Mouse (Mus musculus): Measurements from ENCODE around the gene Ppp1r12b.

The Ppp1r12b gene

DNA sequence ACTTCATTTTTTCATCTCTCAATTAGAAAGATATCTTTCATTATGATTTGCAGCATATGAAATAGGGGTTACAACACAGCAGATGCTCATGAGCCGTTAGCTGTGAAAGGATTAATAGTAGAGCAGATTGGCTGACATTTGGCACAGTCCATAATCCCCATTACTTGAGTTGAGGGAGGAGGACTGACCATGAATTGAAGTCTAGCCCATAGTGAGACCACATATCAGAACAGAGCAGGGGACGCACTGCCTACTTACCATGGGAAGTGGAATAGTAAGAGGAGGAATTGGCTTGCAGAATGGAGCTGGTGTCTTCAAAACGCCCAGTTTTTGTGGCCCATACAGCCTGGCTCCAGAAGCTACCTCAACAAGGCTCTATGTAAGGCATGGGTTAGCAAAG lies 159.2 kb downstream of the Ppp1r12b start:
- in situ Hi-C loops (cut with MboI, MseI): no loop called here

DNA sequence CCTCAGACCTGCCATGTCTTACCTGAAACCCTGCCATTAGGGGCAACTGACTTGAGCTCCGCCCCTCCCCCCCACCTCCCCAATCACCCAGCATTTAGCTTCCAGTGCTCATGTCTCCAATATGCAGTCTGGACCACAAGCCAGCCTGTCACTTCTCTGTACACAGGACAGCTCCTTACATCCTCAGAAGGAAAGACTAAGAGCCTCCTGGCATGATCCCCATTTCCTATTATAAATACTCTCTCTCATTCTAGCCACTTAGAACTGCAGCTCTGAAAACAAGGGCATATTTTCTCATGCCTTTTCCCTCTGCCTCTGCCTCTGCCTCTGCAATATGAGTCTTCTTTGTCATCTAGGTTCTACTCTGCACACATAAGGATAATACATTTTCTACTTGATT lies 159.7 kb downstream of the Ppp1r12b start:
- in situ Hi-C loops (cut with MboI, MseI): no loop called here

DNA sequence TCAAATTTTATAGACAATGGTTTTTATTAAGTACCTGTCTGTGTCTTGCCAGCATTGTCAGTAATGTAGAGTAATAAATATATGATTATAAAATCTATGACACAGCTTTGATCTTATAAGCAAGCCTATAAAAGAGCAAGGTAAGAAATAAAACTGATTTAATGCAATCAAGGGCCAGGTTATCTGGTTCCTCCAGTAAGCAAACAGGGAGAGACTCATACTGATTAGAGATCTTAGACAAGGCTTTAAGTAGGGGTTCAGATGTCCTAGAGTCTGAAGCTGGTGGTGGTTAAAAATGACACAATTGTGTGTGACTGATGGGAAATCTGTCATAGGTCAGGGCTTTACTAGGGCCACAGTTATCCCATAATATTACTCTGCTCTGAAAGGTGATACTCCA lies 164.3 kb downstream of the Ppp1r12b start:
- in situ Hi-C loops (cut with MboI, MseI): no loop called here

DNA sequence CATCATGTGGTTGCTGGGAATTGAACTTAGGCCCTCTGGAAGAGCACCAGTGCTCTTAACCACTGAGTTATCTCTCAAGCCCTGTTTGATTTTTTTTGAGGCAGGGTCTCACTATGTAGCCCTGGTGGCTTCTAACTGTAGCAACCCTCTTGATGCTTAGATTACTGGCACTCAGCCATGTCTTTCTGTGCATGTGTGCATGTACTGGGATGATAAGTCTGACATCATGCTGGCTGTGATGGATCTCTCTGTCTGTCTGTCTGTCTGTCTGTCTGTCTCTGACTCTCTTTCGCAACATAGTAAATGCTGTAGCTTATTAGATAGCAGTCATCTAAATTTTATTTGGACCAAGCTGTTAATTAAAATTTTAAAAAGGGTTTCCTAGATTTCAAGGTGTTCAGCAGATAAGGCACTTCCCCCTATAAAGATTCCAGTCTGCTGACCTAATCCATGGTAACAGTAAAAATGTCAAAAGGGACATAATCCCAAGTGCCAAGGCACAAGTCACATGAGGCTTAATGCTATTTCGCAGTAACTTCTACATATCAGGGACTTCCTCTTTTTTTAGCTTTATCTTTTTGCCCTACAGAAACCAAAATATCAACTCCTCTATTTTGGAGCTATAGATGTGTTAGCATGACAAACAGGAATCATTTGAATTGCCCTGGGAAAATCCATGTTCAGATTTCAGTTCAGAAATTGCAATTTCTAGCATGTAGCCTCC lies 164.9 kb downstream of the Ppp1r12b start:
- in situ Hi-C loops (cut with MboI, MseI): no loop called here

DNA sequence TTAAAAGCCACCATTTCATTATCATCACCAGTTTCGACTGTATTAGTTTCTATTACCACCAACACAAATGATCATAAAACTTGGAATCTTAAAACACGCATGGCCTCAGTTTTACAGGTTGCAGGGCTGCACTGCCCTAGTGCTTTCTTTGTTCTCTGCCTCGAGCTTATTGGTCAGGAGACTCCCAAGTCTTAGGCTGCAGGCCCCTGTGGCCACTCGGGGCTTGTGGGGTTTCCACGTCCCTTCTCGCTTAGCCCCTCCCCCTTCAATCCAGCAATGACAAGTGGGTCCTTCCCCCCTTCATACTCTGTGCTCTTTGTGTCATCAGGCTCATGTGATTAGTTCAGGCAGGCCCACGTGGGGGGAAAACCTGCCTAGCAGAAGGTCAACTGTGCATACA lies 167.6 kb downstream of the Ppp1r12b start:
- in situ Hi-C loops (cut with MboI, MseI): no loop called here

DNA sequence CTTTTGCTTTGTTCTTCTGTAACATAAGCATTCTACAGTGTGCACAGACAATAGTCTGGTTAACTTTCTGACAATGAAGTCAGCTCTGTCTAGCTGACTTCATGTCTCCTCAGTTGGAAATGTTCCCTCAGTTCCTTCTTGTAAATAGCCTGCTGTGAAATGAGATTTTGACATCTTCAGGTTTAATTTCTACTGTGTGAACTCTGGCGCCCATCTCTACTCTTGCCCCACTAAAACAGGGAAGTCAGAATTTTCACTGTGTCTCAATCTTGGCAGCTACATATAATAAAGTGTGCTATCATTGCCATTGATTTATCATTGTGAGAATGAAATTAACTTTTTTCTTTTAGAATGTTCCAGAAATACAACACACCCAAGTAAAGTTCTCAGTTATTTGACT lies 170.8 kb downstream of the Ppp1r12b start:
- in situ Hi-C loops (cut with MboI, MseI): no loop called here

DNA sequence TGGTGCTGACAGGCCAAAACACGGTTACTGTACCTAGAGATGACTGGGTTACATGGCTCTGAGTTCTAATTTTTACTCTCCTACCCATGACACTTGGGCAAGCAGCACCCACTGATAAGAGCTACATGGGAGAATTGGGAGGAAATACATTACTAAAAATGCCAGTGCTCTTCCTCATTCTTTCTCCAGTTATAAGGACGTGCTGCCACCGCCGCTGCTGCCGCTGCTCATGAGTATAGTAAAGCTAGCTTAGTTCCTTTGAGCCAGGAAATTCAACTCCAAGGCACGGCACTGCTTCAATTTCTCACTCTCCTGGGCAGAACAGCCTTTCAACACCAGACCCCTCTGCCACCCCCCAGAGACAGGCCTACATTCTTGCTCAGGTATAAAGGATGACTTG lies 171.3 kb downstream of the Ppp1r12b start:
- in situ Hi-C loops (cut with MboI, MseI): no loop called here

DNA sequence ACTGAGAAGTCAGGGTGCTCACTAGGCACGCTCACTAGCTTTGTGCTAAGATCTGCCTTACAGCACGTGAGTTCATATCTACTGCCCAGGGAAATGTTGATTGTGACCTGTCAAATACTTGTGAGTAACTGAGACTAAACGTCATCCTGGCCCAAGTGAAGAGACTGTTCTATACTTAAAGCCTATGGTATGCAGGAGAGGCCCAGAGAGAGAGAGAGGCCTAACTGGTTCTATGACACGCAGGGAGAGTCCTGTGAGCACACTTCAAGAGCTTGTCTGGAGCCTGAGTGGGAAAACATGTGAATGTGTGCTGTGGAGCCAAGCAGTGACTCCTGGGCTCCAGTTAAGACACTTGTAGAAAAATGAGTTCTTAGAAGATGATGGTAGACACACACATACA lies 171.8 kb downstream of the Ppp1r12b start:
- in situ Hi-C loops (cut with MboI, MseI): no loop called here

DNA sequence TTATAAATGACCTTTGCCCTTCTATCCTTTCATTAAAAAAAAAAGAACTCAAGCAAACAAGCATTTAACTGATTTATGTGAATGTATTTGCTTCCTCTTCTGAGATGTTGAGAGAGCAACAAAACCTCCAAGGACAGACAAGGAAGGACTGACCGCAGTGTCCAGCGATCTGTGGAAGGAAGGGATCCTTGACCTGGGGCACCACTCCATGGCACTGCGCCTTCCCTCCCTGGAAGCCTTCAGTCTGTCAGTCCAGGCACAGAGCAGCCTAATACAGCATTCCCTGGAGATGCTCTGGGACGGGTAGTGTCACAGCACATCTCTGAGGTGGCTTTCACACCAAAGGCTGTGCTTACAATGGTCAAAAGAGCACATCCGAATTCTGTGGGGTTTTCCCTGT lies 172.9 kb downstream of the Ppp1r12b start:
- in situ Hi-C loops (cut with MboI, MseI): no loop called here

DNA sequence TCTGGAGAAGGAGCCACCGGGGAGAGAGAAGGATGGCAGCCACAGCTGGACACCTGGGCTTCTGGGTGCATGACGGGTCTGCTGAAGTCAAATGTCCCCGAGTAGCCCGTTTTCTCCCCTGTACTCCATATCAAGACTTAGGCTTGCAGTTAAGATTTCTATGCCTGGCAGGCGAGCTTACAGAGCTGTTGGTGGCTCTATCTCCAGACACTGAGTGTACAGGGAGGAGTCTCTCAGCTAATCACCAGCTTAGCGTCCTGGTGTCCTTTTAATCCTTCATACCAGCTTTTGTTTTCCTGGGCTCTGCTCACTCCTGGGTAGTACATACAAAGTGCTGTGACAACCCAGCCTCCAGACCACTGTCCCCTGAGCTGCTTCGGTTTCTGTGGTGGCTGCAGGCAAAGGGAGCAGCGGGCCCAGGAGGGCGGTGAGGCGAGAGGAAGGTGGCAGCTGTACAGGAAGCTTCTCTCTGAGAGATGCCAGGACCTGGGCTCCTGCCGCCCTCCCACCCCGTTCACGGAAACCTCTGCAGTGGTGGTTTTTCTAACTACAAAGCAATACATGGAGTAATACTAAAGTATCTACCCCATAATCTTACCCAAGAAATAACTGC lies 177.7 kb downstream of the Ppp1r12b start:
- in situ Hi-C loops (cut with MboI, MseI): no loop called here

DNA sequence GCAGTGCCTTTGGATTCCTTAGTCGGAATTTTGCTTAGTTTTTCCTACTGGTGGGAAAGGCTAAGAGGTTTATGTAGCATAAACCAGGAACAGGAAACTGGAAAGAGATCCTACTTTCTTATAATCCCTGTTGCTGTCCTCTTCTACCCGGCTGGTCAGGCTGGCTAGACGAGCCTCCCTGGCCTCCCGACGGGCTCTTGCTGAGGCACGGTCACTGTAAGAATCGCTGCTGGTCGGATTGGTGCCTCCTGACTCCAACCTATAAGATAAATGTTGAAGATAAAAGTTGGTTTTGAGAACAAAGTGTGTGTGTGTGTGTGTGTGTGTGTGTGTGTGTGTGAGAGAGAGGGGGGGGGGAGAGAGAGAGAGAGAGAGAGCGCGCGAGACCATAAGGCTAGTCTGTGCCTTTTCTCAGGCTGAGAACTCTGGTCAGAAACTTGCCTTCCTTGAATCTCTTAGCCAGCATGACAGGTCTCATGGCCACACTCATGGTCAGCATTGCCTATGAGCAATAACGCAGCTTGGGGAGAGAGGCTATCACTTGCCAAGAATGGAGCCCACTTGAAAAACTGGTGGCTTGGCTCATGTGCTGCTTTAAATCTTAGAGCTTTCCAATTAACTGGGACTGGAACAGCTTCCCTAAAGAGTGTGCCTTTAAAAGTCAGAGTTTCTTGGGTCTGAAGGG lies 178.4 kb downstream of the Ppp1r12b start:
- in situ Hi-C loops (cut with MboI, MseI): no loop called here

DNA sequence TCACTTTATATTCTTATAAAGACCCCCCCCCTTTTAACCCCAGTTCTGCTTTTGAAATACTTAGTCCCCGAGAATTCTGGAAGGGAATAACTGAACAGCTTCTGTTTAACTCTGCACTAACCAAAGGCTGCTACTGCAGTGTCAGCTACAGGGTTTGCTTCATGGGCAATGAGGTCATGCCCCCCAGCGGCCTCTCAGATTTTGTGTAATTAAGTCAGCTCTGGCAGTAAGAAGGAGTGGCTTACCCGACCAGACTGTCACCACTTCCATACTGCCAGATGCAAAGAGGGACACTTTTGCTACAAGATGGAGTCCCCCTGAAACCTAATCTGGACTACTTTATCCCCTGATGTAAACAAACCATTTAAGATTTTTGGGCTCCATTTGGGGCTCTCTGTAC lies 180.1 kb downstream of the Ppp1r12b start:
- in situ Hi-C loops (cut with MboI, MseI): no loop called here

DNA sequence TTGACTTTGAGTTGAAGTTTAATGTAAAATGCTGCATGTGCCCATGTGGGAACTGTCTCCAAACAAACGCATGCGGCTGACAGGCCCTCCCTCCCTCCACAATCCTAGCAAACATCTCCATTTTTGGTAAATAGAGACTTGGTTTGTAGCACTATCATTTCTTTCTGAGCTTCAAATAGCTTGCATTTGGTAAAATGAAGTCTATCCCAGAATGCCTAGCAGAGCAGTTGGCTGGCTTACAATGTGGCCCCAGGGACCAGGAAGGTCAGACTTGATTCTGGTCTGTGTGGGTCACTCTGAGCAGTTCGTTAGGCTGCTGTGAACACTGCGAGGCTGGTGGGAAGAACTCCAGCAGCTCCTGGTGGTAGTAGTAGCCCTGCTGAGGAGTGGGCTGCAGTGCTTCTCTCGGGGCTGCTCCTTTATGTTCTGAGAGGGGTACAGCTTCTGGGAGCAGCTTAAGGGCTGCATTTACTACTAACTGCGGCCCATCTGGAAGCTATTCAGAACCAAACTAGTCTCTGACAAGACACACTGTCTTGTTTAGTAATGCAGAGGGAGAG lies 180.9 kb downstream of the Ppp1r12b start:
- in situ Hi-C loops (cut with MboI, MseI): no loop called here

DNA sequence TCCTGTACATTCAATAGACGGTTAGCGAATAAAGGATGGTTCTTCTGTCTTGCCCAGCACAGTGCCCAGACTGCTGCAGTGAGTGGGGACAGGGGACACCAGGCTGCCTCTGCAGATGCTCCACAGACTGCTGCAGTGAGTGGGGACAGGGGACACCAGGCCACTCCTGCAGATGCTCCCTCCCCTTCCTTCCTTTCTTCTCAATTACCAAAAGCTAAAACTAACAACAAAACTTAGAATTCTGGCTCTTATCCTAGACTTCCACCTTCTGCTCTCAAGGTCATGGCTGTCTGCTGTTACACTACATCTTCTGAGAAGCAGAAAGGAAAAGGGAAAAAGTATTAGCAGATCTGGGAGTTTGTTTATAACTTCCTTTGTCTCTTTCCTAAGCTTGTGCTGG lies 181.5 kb downstream of the Ppp1r12b start:
- in situ Hi-C loops (cut with MboI, MseI): no loop called here

DNA sequence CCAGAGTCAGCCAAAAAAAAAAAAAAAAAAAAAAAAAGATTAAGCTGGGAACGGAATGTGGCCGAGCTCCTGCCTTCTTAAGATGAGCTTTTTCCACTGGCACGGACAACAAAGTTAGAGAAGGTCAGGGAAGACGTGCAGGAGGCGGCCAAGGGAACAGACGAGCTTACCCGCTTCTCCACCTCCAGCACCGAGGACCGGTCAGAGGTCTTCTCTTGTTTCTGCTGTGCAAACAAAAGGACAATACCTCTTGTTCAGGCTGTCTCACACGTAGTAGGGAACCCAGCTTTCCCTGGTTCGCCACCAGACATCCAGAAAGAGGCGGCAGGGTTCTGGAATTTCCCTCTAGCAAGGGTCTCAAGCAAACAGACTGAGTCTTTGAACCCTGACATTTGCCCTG lies 182.5 kb downstream of the Ppp1r12b start:
- in situ Hi-C loops (cut with MboI, MseI): no loop called here

DNA sequence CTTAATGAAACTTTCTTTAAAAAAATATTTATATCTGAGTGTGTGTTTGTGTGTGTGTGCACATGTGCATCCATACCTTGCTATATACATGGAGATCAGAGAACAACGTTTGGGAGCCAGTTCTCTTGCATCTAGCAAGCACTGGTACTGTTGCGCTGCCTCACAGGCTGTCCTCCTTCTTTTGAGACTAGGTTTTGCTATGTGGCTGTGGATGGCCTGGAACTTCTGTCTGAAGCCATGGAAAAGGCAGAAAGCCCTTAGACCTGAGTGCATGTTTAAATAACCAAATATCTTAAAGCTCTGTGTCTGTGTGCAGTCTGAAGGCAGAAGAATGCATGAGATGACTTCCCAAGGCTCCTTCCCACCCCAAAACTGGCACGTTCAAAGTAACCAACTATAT lies 182.9 kb downstream of the Ppp1r12b start:
- in situ Hi-C loops (cut with MboI, MseI): no loop called here

DNA sequence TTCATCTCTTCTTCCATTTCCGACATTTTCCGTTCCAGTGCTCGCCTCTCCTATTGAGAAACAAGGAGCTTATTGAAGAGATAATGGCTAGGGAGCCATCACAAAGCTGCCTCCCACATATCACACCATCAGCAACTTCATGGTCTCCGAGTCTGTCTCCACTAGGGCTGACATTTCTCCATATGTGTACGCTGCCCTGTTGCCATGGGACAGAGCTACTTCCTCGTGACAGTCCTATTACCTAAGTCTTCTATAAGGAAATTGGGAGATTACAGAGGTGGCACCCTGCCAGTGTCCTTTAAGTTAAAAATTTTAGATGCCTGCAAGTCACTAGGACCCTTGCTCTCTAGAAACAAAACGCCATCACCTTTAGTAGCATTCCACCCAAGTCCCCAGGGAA lies 183.7 kb downstream of the Ppp1r12b start:
- in situ Hi-C loops (cut with MboI, MseI): no loop called here

DNA sequence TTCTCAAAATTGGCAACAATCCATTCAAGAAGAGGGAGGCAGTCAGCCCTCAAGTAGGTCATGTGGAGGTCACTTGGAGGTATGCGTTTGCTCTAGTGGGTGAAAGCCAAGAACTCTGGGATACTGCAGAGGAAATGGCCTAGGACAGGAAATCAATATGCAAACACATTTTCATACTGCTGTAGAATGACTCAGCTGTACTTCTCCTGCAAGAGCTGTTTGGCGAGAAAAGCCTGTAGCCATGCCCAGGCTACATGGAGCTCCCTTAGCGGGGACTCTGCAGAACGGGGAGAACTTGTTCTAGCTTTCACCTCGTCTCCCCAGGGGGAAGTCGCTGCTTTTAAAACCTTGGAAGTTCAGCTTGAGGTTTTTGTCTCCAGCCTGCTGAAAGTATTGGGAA lies 184.4 kb downstream of the Ppp1r12b start:
- in situ Hi-C loops (cut with MboI, MseI): no loop called here

DNA sequence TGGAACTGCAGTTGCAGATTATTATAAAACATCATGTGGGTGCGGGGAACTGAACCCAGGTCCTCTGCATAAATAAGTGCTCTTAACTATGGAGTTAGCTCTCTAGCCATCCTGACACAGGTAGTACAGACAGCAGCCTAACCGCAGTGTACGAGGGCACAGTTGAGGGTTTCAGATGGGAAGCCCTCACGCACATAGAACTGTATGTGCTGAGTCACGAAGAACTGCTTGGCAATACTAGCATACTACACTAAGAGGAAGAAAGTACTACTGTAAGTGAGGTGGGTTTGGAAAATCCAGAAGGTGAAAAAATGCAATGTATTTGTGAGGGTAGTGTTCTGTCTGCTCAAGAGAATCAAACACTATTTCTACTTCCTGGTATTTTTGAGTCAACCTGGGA lies 185.4 kb downstream of the Ppp1r12b start:
- in situ Hi-C loops (cut with MboI, MseI): no loop called here

DNA sequence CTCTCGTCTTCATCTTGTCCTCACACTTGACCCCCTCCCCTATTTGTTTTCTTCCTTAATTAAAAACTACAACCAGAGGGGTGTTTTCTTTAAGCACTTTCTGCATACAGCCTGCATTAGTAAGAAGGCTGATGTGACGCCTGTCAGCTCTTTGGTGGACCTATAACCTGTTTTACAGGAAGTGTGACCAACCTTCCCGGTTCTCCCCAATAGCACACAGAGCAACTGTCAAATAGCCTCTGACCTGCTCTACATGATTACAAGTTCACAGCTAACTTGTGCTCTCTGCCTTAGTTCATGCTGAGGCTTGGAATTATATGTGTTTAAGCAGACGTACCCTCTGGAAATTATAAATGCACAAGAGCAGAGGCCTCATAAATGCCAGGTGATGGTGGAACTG lies 189.3 kb downstream of the Ppp1r12b start:
- in situ Hi-C loops (cut with MboI, MseI): no loop called here

DNA sequence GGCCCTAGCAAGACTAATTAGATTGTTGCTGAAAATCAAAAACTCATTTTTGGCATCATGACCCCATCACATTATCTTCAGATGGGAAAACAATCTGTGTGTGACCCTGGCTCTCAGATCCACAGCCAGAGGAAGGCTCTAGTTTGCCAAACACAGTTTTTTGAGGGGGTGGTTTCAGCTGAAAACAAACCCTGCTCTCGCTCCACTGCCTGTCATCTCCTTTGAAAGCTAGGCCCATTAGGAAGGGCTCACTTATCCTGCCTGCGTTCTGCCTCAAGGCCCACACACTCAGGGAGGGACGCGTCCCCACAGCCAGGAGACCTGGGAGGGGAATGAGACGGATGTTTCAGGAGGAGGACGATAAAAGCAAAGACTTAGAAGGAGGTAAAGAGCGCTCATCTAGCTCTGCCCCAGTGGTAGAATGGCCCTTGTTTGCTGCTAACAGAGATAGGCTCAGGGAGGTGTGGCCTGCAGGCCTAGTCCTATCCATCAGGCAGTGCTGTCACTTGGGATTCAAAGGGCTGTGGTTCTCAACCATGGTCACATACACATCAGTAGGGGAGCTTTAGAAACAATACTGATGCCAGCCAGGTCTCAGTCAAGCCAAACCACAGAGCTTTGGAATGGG lies 190.8 kb downstream of the Ppp1r12b start:
- in situ Hi-C loops (cut with MboI, MseI): no loop called here

DNA sequence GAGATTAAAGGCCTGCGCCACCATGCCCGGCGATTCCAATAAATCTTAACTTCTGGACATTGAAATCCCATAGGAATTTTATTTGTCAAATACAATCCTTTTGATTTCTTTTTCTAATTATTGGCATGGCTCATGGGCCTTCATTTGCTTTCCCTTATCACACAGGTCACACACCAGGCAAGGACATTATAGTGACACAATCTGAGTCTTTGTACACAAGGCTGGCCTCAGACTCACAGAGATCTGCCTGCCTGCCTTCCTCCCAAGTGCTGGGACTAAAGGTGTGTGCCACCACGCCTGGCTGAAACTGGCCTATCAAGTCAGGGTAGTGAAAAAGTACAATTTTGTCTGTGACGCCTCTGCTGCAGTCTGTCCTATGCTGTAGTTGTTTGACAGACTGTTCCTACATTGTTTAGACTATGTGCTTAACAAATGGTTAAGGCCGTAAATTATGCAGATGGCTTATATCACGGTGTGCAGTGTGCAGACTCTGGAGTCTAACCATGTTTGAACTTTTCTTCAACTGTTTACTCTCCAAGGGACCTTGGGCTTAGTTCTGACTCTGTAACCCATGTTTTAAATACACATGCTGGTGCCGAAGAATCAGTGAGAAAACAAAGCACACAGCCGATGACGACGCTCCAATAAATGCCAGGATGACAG lies 191.8 kb downstream of the Ppp1r12b start:
- in situ Hi-C loops (cut with MboI, MseI): no loop called here

Measured in regulatory T cell (primary cell).